Mouse (Mus musculus) G1E (cell line): ENCODE measurements around the gene Ripor2.

ENCODE experiments used
- CTCF ChIP-seq: IDR thresholded peaks from 2 replicates; pipeline ENCODE4 v1.5.1; 2012; ENCODE audit warnings: low read depth, low read length, inconsistent platforms, mixed read lengths
- GATA1 ChIP-seq: IDR thresholded peaks from 2 replicates; pipeline ENCODE4 v1.6.1; 2012; ENCODE audit warnings: borderline replicate concordance, low read length, inconsistent platforms, mixed read lengths
- GATA2 ChIP-seq: IDR thresholded peaks from 2 replicates; pipeline ENCODE4 v1.6.1; 2012; ENCODE audit warnings: low read depth, low read length, inconsistent platforms, borderline replicate concordance
- POLR2AphosphoS5 ChIP-seq: IDR thresholded peaks from 2 replicates; pipeline ENCODE4 v1.6.1; 2012; ENCODE audit warnings: low read depth, low read length, inconsistent platforms; ENCODE audit not compliant: insufficient replicate concordance

- TF ChIP-seq GATA2 (no peak), GATA1 (no peak), POLR2AphosphoS5 (no peak), CTCF (no peak)
These were observed 116.8 kb downstream of the Ripor2 start for GRCm38 (mm10) chr13:24698746-24699145.
